In the genomic region with DNA sequence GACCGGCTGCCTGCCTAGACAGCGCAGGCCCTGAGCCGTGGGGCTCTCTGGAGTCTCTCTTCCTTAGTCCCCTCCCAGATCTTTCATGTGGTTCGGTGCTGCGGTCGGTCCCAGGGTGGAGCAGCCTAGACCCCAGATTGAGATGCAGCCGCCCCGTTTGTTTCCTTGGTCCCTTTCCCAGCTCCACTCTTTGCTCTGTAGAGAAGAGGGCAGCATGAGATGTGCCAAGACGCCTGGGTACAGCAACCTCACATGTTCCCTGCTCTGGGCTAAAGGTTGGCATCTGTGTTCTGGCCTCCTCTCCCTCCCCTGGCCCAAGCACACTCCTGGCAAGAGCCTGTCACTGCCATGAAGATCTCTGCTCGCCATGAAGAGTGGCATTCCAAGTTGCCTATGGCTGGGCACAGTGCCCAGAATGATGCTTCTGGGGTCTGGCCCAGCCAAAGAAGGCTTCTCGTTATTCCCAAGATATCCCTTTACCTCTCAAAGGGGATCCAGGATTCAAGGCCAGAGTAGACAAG, we compare ENCODE assay signal across 9 mouse cellular contexts. TPM values are rescaled to one million over a fixed set of nuclear protein-coding genes. Genes with fewer than 3 reads are reported as not detected.
A peak's percentile ranks its signal among the peaks of the same experiment; 100 is the strongest.
DNase-seq lines count a peak whose midpoint lies in the region; ATAC-seq and TF ChIP-seq lines count a peak whose summit lies in the region.
"Had no signal": no experiment of that assay in that cellular context is flagged by ENCODE, and none has a peak within 500 bp of the region (broad histone marks: within the 10 kb centered on the region; RNA-seq: fewer than 3 reads in every experiment).

No protein-coding gene starts in this region.

- no peak overlapping the region for H3K4me2 ChIP-seq in kidney, embryonic 16.5 days (replicated peaks; ENCODE audit: low read depth, low read length)
- H3K4me2 ChIP-seq in stomach, postnatal 0 days (replicated peaks; ENCODE audit: low read depth): no peak overlapping the region

- no peak overlapping the region for H3K4me3 ChIP-seq in kidney, embryonic 16.5 days (ENCODE audit: low read length)
- no peak overlapping the region for H3K4me3 ChIP-seq in stomach, postnatal 0 days (ENCODE audit: low read depth, low read length)

- peak overlapping the region; percentile 58 for H3K27ac ChIP-seq in kidney, embryonic 16.5 days (ENCODE audit: low read length)
- H3K27ac ChIP-seq in stomach, postnatal 0 days (replicated peaks): peak overlapping the region; percentile 49

- H3K27me3 ChIP-seq in kidney, embryonic 16.5 days (ENCODE audit: insufficient read depth, low read length): no peaks in the 10 kb centered on the region
- H3K27me3 ChIP-seq in stomach, postnatal 0 days (ENCODE audit: control insufficient read depth, insufficient read depth, low read length): no peaks in the 10 kb centered on the region
- H3K27me3 ChIP-seq: CH12.LX had no signal

- WGBS in kidney, embryonic 16.5 days: 72% methylated on average over 11 of the region's 11 CpGs
- 63% methylated on average over 11 of the region's 11 CpGs for WGBS in stomach, postnatal 0 days

- H3K4me1 ChIP-seq in kidney, embryonic 16.5 days (ENCODE audit: insufficient read depth, low read length): peaks cover 58% of the 10 kb centered on the region
- peaks cover 7% of the 10 kb centered on the region for H3K4me1 ChIP-seq in stomach, postnatal 0 days (replicated peaks; ENCODE audit: control insufficient read depth, insufficient read depth)

- H3K36me3 ChIP-seq in kidney, embryonic 16.5 days (ENCODE audit: insufficient read depth, low read length): peaks cover 3% of the 10 kb centered on the region; the same call in 1 of the 2 replicates
- no peaks in the 10 kb centered on the region for H3K36me3 ChIP-seq in stomach, postnatal 0 days (ENCODE audit: control insufficient read depth, insufficient read depth, low read length)

- H3K9me3 ChIP-seq in kidney, embryonic 16.5 days (ENCODE audit: low read length): no peaks in the 10 kb centered on the region
- H3K9me3 ChIP-seq in stomach, postnatal 0 days (ENCODE audit: control insufficient read depth, low read length): no peaks in the 10 kb centered on the region

- DNase-seq in cerebellum, adult 9-11 months: peak; percentile 52
- DNase-seq in cerebellum, postnatal 25 days: no peak
- peak; percentile 27 for DNase-seq in thymus, postnatal 14 days
- DNase-seq in thymus, adult 18-20 months: no peak
- DNase-seq in stomach, postnatal 0 days (ENCODE audit: low spot score): no peak
- no peak for DNase-seq in frontal cortex, postnatal 14 days (ENCODE audit: low spot score in 2 of 2)
- no peak for DNase-seq in cerebellum, adult 11 months

- no peak for TF ChIP-seq CTCF in stomach, postnatal 0 days (IDR thresholded peaks at IDR 0.05; ENCODE audit: low read depth)

- no peak for TF ChIP-seq EP300 in stomach, postnatal 0 days (optimal IDR thresholded peaks at IDR 0.05)

- no peak for ATAC-seq in kidney, embryonic 16.5 days (ENCODE audit: low FRiP score, low TSS enrichment)
- no peak for ATAC-seq in stomach, postnatal 0 days (ENCODE audit: low FRiP score, low TSS enrichment)

- no peak overlapping the region for H3K9ac ChIP-seq in kidney, embryonic 16.5 days (replicated peaks; ENCODE audit: low read length)
- H3K9ac ChIP-seq in stomach, postnatal 0 days (ENCODE audit: low read length): peak overlapping the region; percentile 3; the same call in 1 of the 2 replicates

RNA-seq across cellular contexts. Expression of a gene that starts 11.4 kb away (rescaled TPM):
- polyA plus RNA-seq in kidney, embryonic 16.5 days (2015; fragmentation: Nextera tagmentation; extraction: Ambion mirVana): 37.0 and 37.6 TPM in 2 replicates
- 14.9 and 15.8 TPM in 2 replicates for polyA plus RNA-seq in stomach, postnatal 0 days (2015; fragmentation: Nextera tagmentation; extraction: Ambion mirVana)

RNA-seq across cellular contexts. Expression of a gene that starts 44.1 kb away (rescaled TPM):
- 217 and 219 TPM in 2 replicates for polyA plus RNA-seq in kidney, embryonic 16.5 days (2015; fragmentation: Nextera tagmentation; extraction: Ambion mirVana)
- 98.1 TPM in 2 replicates for polyA plus RNA-seq in stomach, postnatal 0 days (2015; fragmentation: Nextera tagmentation; extraction: Ambion mirVana)

RNA-seq across cellular contexts. Expression of a gene that starts 44.1 kb away (rescaled TPM):
- 100 and 111 TPM in 2 replicates for polyA plus RNA-seq in kidney, embryonic 16.5 days (2015; fragmentation: Nextera tagmentation; extraction: Ambion mirVana)
- polyA plus RNA-seq in stomach, postnatal 0 days (2015; fragmentation: Nextera tagmentation; extraction: Ambion mirVana): 55.5 and 61.9 TPM in 2 replicates

RNA-seq across cellular contexts. Expression of a gene that starts 50.5 kb away (rescaled TPM):
- polyA plus RNA-seq in kidney, embryonic 16.5 days (2015; fragmentation: Nextera tagmentation; extraction: Ambion mirVana): 0.17 TPM in 1 of 2 replicates, not detected in the other
- not detected in 2 replicates for polyA plus RNA-seq in stomach, postnatal 0 days (2015; fragmentation: Nextera tagmentation; extraction: Ambion mirVana)

Comparison
In these comparisons a context has a peak if more than half of its experiments do, and no peak if none do; other contexts are left out.
1. DNase-seq: peak in cerebellum, adult 9-11 months (single experiment) and thymus, postnatal 14 days (single experiment); none in cerebellum, postnatal 25 days (0 of 2), thymus, adult 18-20 months (0 of 2), stomach, postnatal 0 days (single experiment), frontal cortex, postnatal 14 days (0 of 2) and cerebellum, adult 11 months (single experiment).